13 mouse cellular contexts compared by ENCODE assay signal in genomic region chr12:42137764-42138163, GRCm38 (mm10).
DNase-seq lines count a peak whose midpoint lies in the region; ATAC-seq lines count a peak whose summit lies in the region.
"Had no signal": no experiment of that assay in that cellular context is flagged by ENCODE, and none has a peak within 500 bp of the region (broad histone marks: within the 10 kb centered on the region; RNA-seq: fewer than 3 reads in every experiment).

No protein-coding gene starts in this region.

- DNase-seq in frontal cortex, postnatal 10 days (ENCODE audit: low spot score in 2 of 2) = no peak
- peak; percentile 39 for DNase-seq in right cerebral cortex, adult 18-20 months
- DNase-seq in right cerebral cortex, postnatal 4 days = no peak
- DNase-seq in hindbrain, embryonic 10.5 days (ENCODE audit: low spot score) = no peak
- no peak for DNase-seq in urinary bladder, postnatal 4 days (ENCODE audit: low spot score in 2 of 2)
- DNase-seq in embryo, embryonic 10 days (ENCODE audit: low spot score) = no peak
- no peak for DNase-seq in spleen, postnatal 4 days (ENCODE audit: low spot score in 2 of 2)
- DNase-seq: gastrocnemius, postnatal 10 days; kidney, postnatal 10 days; lung, postnatal 10 days had no signal

- ATAC-seq in frontal cortex, adult (ENCODE audit: low TSS enrichment) = peak; percentile 93

- no peaks in the 10 kb centered on the region for H3K36me3 ChIP-seq in hindbrain, embryonic 10.5 days
- H3K36me3 ChIP-seq: embryonic facial prominence, embryonic 13.5 days; G1E had no signal

- H3K27ac ChIP-seq in hindbrain, embryonic 10.5 days = 0 out of 2 replicates have a peak overlapping the region, but pooled peaks have one; percentile 12
- H3K27ac ChIP-seq: embryonic facial prominence, embryonic 13.5 days had no signal

- peaks cover 6% of the 10 kb centered on the region; the same call in 1 of the 2 replicates for H3K4me1 ChIP-seq in hindbrain, embryonic 10.5 days (replicated peaks)
- H3K4me1 ChIP-seq: embryonic facial prominence, embryonic 13.5 days had no signal

- peaks cover 2% of the 10 kb centered on the region; the same call in 1 of the 2 replicates for H3K9me3 ChIP-seq in hindbrain, embryonic 10.5 days
- H3K9me3 ChIP-seq: embryonic facial prominence, embryonic 13.5 days had no signal

- no peak overlapping the region for H3K4me3 ChIP-seq in hindbrain, embryonic 10.5 days
- H3K4me3 ChIP-seq: embryonic facial prominence, embryonic 13.5 days had no signal

- WGBS in hindbrain, embryonic 10.5 days = 53% methylated on average over 5 of the region's 5 CpGs

- no peaks in the 10 kb centered on the region for H3K27me3 ChIP-seq in hindbrain, embryonic 10.5 days (ENCODE audit: insufficient read depth, poor library complexity, severe bottlenecking)
- H3K27me3 ChIP-seq: embryonic facial prominence, embryonic 13.5 days had no signal
